Mouse (Mus musculus) ovary, postnatal 14 days (tissue): ENCODE data around the gene Fam8a1.

ENCODE experiments used
- DNase-seq: peaks from one replicate; pipeline ENCODE4 v3.0.0; 2022; ENCODE audit warnings: low spot score

Gene Fam8a1

DNA sequence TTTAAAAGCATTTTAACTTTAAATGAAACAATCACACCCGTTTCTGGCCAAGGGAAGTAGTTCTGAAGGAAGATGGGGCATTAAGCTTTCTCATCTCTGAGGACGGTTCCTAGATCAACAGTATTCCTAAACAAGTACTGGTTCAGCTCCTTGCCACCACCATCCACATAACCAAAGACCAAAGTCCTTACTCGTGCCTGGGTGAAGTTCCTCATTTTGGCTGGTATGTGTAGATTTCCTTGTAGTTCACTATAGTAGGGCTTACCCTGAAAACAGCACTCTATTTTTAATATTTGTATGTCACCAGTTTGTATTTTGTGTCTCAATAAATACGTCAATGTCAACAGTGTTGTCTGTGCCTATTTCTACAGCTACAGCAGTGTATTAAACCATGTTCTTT lies 8.4 kb downstream of the Fam8a1 start:
- no peak for DNase-seq

DNA sequence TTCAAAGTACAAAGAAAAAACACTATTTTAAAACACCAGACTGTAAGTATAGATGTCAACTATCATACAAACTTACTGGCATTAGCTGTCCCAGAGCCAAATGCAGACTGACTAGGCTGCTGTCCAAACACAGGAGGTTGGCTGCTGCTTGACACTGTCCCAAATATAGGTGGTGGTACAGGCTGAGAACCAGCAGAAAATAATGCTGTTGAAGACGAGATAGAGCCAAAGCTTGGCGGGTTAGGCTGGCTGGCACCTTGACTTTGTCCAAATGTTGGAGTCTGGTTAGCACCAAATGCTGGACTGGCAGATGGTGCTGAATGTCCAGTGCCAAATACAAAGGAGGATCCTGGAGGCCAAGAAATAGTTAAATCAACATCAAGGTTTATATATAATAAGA lies 13.6 kb downstream of the Fam8a1 start:
- DNase-seq: no peak

DNA sequence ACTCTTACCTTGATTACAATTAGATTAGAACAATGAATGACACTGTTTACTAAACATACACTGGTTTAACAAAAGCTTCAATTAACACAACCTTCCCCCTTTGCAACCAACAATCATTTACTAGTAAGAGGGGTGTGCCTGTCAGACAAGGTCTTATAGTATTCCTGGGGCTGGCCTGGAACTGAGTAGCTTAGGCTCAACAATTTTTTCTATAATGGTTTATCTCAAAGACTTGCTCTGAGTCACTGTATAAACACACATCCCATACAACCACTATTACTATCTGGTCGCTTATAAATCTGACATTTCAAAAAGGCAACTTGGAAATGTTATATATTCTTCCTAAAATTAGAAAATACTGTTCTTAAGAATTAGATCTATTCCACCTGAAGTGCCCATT lies 14.0 kb downstream of the Fam8a1 start:
- no peak for DNase-seq

DNA sequence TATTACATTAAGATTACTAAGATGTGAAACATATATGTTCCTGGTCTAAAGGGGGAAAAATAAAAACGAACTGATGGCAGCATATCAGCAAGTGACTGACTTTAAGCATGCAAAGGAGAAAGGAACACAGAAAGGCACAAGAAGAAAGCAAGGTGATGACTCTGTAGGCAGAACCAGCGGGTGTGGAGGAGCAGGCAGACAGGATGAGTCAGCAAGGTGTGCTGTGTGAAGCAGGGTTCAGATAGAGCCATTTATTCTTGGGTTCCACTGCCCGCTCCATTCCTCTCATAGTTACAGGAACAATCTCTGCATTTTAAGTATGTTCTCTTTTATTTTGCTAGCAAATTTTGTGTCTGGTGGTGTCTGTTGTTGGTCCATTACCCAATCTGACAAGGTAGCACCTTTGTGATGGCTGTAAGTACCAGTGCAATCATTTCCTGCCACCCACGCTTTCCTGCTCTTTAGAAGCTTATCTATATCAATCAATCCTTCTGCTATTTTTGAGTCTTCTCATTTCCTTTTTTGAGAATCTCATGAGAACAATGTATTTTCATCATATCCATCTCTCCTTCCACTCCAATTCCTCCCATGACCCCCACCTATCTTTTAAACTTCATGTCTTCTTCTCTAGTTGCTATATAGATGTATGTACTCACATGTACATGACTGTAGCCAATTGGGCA lies 21.4 kb downstream of the Fam8a1 start:
- no peak for DNase-seq

DNA sequence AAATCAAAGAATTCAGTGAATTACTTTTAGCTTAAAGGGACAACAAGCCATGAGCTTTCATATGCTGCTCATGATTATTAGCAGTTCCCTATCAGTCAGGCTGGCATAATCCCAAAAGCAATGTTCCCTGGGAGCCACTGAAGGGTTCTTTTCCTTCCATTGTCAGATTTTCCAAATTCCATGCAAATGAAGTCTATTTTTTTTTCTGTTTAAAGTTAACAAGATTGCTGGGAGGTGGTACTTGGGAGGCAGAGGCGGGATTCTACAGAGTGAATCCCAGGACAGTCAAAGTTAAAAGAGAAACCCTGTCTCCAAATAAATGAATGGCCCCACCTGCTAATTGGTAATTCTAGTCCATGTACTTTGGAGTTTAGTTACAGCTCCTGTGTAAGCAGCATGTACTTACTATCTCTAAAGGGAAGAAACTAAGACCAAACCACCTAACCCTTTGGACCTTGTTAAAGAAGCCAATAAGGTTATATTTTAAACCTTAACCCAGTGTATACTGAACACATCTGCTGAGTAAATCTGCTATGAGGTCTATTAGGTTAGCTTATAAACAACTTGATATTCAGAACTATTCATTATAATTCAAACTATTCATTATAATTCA lies 26.1 kb downstream of the Fam8a1 start:
- DNase-seq: no peak

DNA sequence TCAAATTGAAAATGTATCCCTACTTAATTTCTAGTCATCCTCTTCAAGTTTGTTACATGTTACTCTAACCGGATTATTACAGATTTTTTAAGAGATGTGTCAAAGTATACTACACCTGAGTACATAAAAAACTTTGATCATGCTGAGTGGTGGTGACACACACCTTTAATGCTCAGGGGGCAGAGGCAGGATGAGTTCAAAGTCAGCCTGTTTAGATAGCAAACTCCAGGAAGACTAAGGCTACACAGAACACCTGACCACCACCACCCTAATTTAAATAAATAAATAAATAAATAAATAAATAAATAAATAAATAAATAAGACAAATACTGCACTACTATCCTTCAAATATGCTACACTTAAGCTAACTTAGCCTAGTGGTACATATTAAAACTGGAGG lies 26.6 kb downstream of the Fam8a1 start:
- no peak for DNase-seq

DNA sequence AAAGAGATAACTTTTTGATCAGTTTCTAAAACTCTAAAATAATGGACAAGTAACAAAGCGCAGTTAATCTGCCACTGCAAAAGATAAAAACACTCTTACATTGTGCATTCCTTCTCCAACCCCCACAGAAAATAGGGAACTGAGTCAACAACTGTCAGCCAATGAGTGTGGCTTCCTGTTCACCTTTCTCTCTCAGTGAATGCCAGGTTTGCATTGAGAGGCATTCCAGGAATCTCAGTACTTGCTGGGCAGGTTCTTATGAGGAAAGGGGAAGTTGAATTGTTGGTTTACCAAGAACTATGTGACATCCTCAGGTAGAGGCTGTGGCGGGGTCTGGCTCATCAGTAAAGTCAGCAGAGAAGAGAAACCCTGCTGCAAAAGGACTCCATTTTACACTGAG lies 27.5 kb downstream of the Fam8a1 start:
- DNase-seq: no peak

DNA sequence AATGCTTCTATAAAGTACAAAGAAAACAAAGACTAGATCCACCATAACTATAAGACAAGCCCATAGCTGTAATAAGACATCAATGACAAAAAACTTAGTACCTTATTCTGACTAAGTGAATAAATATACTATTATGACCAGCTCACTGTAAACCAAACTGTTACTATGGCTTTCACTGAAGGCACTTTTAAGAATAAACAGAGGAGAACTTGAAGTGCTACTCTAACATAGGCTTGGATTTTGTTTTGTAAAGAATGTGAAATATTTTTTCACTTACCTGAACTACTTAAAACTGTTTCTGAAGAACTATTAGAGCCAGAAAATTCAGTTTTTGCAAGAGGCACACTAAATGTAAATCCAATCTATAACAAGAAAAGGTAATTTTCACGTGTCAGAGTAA lies 30.1 kb downstream of the Fam8a1 start:
- DNase-seq: no peak

DNA sequence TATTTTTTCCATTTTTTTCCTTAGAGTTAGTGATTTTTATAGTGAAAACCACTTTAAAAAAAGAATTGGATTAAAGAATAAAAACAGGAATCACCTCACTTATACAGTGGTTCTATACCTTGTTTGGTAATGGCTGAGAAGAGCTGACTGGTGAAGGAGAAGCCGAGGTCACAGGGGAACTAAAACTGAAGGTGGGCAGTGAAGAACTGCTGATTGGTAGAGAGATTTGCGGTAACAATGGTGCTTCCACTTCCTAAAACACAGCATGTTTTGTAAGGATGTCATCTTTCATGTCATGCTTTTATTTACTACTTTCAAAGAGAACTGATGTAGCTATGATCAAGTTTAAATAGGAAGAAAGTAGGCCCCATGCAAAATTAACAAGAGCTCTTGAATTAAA lies 32.2 kb downstream of the Fam8a1 start:
- no peak for DNase-seq

DNA sequence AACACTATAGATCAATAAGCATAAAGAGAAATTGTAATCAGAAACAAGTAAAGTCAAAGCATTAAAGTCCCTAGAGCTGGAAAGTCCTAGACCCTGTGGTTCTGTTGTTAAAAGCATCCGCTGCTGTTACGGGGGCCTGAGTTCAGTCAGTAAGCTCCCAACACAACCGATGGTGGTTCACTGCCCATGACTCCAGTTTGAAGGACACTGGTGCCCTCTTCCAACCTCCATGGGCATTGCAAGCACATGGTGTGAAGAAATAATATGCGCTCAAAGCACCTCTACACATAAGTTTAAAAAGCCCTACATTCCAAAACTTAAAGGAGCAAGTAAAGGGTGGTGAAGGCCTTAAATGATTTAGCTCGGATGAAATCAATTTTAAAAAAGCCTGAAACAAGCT lies 33.8 kb downstream of the Fam8a1 start:
- DNase-seq: no peak

DNA sequence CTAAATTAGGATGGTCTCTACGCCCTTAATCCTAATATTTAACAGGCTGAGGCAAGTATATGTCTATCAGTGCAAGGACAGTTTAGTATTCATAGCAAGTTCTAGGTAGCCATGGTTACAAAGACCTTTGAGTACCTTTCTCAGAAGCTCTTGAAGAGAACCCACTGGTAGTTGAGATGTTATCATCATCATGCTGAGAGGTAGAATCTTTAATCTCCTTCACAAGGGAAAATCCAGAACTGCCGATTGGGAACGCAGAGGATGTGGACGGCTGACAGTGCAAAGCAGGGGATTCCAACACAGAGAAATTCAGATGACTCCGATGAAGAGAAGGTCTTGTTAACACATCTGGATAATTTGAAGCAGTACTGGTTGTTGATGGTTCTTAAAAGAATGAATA lies 44.2 kb downstream of the Fam8a1 start:
- DNase-seq: no peak

DNA sequence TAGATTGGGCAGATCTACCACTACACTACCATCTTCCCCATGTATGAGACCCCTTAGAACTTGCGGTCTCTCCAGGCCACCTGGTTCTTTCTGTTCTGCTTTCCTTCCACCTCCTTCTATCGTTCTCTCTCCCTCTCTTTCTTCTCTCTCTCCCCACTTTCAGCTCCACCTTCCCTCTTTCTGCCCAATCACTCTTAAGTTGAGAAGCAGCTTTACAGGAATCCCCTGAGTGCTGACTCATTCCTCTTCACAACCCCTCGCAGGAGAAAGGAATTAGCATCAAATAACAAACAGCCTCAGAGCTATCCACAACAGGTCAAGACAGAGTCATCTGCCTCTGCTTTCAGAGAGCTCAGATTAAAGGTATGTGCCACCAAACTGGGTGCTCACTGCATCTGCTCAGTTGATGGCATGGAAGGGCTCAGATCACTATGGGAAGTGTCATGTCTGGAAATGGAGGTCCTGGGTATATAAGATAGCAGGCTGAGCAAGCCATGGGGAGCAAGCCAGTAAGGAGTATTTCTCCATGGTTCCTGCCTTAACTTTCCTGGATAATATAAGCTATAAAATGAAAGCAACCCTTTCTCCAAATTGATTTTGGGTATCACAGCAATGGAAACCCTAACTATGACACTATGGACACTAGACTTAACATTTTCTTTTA lies 46.8 kb downstream of the Fam8a1 start:
- no peak for DNase-seq

DNA sequence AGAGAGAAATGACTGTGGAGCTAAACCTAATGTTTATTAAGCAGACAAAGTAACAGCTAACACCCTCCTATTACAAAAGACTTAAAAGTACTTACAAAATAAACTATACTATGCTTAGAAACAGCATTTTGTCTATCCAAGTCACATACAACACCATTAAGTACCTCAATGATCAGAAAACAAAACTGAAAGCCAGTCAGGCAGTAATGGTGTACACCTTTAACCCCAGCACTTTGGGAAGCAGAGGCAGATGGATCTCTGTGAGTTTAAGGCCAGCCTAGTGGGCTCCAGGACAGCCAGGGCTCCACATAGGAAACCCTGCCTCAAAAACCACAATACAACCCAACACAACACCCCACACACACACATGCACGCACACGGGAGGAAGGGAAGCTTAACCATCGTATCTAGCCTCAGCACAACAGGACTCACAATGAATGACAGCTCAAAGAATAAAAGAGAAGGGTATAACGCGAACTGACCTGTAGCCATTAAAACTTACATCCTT lies 49.6 kb downstream of the Fam8a1 start:
- no peak for DNase-seq

DNA sequence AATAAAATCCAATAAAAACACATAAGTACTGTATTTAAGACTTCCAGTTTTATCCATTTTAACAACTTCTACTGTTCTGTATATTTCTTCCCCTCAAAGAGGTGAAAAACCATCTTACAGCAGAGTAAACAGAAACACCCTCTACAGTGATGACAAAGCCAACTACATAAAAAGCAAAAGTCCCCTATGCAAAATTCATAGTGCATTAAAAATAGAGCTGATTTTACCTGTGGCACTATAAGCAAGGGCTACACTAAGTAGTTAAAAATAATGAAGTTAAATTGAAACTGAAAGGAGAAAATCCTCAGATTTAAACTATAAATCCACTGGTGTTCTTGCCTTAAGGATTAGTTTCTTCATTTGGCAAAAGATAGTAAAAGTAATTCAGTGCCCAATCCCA lies 51.7 kb downstream of the Fam8a1 start:
- no peak for DNase-seq

DNA sequence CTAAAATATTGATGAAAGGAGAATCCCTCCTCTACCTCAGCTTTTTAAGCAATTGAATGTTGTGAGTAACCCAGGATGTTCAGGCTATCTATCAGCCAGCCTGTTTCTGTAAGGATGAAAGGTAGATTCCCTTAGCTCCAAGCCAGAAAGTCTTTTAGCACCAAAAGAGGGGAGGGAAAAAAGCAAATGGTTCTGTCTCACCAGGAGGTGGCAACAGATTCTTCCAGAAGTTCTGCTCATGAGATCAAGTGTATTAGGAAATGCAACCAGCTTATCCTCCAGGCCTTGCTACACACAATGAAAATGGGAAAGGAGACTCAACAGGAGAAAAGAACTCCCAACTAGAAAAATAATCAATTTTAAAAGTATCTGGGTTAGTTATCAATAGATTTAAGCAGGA lies 55.0 kb downstream of the Fam8a1 start:
- no peak for DNase-seq

DNA sequence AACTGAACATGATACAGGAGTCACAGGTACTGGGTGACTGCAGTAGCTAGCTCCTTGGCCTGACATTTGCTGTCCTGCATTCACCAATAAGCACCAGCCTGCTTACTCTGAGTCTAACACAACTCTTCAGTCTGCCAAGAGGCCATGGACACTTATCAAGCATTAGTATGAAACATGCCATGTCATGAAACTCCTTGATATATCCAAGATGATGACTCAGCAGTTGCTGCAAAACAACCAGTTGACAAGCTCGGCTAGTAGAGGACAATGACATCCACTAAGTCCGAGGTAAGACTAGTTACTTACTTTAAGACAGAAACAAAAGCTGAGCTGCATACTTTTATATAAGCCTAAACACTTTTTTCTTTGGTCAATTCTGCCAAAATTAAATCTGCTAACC lies 55.9 kb downstream of the Fam8a1 start:
- DNase-seq: no peak

DNA sequence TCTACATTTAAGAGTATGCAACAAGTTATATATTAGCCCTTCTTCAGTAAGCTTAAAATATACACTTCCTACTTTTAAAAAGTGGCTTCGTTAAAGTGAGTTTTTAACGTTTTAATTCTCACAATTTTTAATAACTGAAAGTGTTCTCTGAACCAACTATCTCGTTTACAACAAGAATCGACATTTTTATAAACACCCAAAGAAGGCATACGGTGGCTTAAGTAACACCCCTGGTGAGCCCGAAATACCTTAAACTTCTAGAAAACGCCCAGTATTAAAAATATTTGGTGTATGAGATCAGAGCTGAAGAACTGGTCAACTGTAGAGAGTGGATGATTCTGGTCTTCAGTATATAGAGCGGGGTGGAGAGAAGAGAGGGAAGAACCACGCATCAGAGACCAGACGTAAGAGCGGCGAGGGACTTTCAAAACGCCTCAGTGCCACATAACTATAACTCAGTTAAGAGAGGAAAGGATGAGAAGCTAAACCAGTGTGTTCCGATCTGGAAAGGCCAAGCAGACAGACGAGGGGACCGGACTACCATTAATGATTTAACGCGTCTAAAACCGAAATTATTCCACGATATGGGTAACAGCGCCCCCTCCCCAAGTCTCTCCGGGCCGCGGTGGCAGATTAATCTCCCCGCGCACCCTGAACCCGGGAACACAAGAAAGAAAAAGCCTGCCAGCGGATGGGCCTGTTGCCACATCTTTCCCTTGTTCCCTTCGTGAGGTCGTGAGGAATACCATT lies 57.1 kb downstream of the Fam8a1 start:
- no peak for DNase-seq

DNA sequence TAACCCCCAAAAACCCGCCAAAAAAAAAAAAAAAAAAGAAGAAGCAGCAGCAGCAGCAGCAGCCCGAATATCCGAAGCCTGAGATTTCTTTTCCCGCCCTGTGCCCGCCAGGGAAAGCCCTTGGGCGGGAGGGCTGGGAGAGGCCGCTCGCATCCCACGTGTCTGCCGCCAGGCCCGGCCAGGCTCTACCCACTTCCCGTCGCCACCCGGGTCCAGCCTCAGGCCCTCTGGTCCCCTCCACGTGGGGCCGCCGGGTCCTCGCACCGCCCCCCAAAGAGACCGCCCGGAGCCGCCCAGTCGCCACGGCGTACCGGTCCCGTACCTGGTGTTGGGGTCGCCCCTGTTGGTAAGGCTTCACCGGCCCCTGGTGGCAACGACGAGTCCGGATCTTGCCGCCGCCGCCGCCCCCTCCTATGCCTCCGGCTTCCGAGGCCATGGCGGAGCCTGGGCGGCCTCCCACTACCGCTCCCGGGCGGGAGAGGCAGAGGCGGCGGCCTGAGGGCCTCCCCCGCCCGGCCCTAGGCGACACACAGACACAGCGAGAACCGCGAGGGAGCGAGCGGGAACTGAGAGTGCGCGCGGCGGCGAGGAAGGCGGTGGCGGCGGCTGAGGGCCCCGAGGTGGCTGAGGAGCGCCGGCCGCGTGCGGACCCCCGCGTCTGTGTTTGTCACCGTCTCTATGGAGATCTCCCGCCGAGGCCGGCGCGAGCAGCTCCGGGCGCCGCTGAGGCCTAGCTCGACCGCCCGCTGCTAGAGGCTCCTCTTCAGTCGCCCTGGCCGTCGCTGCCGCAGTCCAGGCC lies 57.9 kb downstream of the Fam8a1 start:
- peak; percentile 51 for DNase-seq
